Mouse (Mus musculus): ENCODE data around the gene Rab34.

DNA sequence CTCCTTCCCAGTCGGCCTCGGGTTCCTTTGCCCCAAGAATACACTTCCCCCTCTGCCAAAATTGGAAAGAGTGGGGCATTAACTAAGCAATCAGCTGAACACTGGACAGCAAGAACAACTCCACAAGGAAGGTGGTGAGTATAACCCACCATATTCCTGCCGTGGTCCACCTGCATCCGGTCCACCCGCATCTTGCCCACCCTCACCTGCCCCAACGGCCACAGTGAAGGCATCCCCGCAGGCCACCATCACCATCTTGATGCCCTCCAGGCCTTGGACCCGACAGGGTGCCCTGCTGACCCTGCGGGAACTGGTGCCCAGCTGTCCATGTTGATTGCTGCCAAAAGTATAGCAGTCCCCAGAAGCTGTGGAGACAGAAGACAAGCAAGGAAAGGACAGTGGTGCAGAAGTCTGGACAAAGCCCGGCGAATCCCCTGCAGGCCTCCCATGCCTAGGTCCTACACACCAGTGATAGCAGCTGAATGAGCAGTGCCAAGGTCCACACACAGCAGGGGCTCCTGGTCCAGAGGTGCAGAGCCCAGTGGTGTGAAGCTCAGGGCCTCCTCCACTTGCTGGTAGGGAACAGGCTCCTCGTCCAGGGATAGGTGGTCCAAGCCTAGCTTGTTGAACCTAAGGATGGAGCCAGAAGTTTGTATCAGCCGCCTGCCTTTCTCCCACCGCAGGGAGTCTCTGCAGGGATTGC, 20.8 kb upstream of the Rab34 start:
- TF ChIP-seq CTCF (IDR thresholded peaks at IDR 0.05; ENCODE audit: control insufficient read depth, insufficient read depth, insufficient read length) (no peak), USF1 (IDR thresholded peaks at IDR 0.05; ENCODE audit: low read depth) (no peak), MYOD1 (IDR thresholded peaks at IDR 0.05; ENCODE audit: control insufficient read depth, insufficient read length, low read depth) (no peak), MAX (IDR thresholded peaks at IDR 0.05) (no peak), FOSL1 (IDR thresholded peaks at IDR 0.05; ENCODE audit: insufficient read depth, low read length, poor library complexity, severe bottlenecking) (no peak), MYOG (IDR thresholded peaks at IDR 0.05; ENCODE audit: control insufficient read depth, extremely low read depth, insufficient read length) (no peak)
